Mouse (Mus musculus): ENCODE results near the gene Rftn1.

Gene Rftn1

GRCm38 (mm10) chr17:50201828-50202445 is 11.5 kb upstream of the Rftn1 start:
- no peak for DNase-seq

DNA sequence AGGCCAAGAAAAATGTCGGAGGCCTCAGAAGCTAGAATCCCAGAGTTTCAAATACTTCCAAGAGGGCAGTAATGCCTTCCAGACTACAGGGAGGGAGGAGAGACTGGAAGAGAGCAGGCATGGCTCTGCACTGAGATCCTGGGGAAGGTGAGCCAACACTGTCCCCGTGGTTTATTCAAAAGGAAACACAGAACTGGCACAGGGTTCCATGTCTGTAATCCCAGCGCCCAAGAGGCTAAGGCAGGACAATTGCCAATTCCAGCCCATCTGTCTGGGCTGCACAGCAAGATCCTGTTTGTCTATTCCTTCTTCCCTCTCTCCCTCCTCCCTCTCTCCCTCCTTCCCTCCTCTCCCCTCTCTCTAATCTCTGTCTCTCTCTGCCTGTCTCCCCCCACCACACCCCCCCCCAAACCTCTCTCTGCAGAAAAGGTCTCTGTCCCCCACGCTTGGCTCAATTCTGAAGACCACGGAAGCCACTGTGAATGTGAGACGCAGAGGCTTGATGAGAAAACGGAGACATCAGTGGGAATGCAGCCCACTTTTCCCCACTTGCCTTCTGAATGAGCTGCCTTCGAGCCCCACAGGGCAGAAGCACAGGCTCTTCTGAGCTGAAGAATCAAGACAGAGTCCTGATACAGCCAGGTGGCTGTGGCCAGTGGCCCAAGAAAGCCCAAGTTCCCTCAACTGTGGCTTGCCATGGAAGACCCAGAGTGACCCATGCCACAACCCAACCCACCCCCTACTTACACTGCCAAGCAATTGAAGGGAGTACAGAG is 8.8 kb upstream of the Rftn1 start:
- DNase-seq: no peak

DNA sequence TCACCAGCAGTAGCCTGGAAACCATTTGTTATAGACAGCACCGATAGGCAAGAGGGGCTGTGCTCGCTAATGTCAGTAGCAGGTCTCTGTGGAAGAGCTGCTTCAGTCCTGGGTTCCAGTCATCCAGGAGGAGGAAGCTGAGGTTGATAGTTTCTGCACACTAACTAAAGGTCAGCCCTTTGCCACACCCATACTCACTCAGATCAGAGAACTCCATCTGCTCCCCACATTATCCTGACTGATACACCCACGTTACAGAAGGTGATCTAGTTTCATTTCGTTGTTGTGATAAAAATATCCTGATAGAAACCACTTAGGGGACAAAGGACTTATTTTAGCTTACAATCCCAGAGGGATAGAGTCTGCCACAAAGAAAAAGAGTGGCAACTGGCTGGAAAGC is 7.1 kb upstream of the Rftn1 start:
- DNase-seq: no peak

- no peak for DNase-seq
These were observed 5.7 kb upstream of the Rftn1 start for GRCm38 (mm10) chr17:50196005-50196672.

DNA sequence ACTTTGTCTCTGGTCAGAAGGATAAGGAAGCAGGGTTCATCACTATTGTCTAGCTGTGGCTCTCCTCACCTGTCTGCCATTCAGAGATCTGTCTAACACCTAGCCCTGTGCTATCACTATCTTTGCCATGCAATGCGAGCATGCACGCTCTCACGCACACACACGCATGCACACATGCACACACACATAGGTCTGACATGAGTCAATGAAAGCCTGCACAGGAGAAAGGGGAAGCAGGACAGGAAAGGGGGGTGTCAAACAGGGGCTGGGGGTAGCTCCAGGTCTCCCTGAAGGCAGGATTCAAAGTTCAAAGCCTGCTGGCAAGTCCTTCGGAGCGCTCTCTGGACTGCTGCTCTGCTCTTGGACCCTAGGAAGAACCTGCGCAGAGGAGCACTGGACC is 4.9 kb upstream of the Rftn1 start:
- DNase-seq: no peak

- DNase-seq: no peak
These were observed 4.1 kb upstream of the Rftn1 start for GRCm38 (mm10) chr17:50194541-50194940.

GRCm38 (mm10) chr17:50193653-50194052 is 3.2 kb upstream of the Rftn1 start:
- no peak for DNase-seq

- no peak for DNase-seq
These were observed 2.0 kb upstream of the Rftn1 start for GRCm38 (mm10) chr17:50192376-50192940.

DNA sequence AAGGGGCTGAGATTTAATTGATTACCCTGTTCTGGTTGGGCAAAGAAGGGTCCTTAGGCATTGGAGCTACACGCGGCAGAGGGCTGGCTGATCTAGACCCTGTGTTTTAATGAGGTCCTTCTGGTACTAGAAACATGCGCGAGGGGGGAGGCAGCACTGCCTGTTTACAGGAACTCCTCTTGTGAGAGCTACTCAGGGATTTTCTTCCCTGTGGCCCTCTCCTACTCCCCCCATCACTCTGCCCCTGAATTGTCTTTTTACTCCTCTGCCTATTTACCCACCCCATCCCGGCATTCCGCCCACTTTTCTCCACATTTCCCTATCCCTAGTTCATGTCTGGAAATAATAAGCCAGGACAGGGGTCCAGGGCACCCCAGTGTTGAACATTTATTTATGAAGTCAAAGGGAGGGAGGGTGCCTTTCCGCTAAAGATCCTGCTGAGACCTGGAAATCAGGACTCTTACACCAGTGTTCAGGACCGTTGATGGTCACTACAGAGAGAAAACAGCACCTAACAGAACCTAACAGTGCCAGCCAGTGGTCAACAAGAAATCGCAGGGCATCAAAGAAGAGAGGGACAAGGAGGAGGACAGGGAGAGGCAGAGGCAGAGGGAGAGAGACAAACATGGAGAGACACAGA is 964 bp upstream of the Rftn1 start:
- DNase-seq: no peak

DNA sequence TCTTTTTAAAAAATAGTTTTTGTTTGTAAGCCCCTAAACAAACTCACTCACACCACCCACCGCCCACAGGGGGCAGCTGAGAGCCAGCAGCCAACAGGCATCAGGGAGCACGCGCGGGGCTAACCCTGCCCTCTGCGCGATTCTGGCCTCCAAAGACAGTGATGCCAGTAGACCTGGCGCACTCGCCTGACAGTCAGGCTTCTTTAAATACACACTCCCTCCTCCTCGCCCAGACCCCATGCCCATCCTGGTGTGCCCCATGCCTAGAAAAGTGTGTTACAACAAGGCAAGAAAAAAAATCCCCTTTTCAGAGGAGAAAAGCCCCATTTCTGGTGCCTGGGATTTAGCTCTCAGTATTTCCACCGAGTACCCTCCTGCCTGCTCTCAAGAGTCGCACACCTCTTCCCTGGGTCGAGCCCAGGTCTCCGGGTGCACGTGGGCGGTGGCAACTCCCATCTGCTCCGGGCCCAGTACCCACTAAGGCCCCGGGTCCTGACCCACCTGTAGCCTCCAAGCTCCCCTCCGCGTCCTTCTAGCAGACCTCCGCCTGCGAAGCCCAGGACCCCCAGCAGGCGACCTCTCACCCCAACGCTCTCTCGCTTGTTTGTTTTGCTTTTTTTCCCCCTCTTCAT is 977 bp downstream of the Rftn1 start:
- peak; percentile 75 to 84 for DNase-seq

- no peak for DNase-seq
These were observed 1.7 kb downstream of the Rftn1 start for GRCm38 (mm10) chr17:50188662-50189345.

DNA sequence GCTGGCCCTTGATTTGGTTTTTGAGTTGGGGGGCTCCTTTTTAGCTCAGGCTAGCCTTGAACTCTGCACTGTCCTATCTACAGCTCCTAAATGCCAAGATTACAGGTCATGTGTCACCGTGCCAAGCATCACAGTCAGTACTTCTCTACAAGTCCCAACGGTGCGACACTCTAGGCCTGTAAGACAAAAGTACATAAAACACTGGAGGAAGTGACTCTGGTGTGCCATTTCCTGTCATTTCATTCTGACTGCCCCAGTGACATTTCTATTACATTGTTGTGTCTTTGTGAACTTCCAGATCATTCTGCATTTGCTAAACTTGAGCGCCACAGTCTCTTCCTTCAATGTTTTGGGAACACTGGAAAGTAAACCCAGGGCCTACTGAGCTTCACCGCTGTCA is 4.9 kb downstream of the Rftn1 start:
- no peak for DNase-seq

DNA sequence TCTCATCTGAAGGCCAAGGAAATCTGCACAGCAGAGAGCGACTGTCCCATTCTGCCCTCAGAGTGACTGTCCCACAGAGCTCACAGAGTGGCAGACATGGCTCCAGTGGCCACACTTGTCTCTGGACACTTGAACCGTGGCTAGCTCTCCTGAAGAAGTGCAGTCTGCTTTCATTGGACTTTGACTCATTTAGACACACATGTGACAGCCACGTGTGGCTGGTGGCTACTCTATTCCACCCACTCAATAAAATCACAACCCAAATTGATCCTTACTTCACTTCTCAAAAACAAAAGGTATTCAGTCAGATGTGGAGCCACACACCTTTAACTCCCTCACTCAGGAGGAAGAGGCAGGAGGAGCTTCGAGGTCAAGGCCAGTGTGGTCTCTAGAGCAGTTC is 5.4 kb downstream of the Rftn1 start:
- no peak for DNase-seq

GRCm38 (mm10) chr17:50184217-50185038 is 6.0 kb downstream of the Rftn1 start:
- no peak for DNase-seq

- no peak for DNase-seq
These were observed 7.2 kb downstream of the Rftn1 start for GRCm38 (mm10) chr17:50183300-50183699.

DNA sequence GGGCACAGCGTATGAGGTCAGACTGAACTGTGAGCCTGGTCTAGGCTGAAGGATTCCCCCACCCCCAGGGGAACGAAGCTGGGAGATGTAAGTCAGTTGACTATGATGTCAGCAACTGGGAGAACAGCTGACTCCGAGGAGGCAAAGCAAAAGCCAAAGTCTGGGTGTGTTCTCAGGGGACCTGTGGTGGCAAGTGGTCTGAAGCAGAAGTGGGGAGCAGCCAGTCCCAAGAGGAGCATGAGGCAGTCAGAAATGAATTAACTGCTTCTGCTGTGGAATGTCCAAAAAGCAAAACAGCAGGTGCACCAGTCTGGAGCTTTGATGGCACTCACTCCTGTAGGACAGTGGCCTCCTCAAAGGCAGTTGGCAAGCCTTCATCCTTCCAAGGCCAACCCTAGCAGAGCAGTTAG is 7.9 kb downstream of the Rftn1 start:
- DNase-seq: peak; percentile 41 to 58

DNA sequence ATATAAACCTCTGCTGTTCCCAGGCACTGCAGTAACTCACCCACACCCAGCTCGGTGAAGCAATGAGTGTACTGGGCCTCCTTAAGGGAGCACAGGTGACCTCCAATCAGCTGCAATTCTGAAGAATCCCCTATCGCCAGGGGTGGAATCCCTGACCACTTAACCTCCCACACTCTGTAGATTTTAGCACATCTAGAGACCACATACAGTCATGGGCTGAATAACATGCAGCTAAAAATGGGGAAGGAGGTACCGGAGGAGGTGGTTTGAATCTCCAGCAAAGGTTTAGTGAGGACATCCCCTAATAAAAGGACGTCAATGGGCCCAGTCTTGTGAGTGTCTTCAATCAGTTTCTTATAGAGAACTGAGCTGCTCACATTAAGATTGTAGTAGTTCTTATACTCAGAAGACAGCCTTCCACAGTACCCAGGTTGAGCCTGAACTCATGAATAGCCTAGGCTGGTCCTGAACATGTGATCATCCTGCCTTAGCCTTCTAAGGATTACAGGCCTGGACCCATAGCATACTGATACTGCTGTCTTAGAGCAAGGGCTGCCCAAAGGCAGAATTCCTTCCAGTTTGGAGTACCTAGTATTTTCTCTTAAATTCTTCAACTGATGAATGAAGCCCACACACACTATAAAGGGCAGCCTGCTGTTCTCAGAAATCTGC is 9.4 kb downstream of the Rftn1 start:
- DNase-seq: no peak

GRCm38 (mm10) chr17:50173776-50174175 is 16.7 kb downstream of the Rftn1 start:
- DNase-seq: no peak

DNA sequence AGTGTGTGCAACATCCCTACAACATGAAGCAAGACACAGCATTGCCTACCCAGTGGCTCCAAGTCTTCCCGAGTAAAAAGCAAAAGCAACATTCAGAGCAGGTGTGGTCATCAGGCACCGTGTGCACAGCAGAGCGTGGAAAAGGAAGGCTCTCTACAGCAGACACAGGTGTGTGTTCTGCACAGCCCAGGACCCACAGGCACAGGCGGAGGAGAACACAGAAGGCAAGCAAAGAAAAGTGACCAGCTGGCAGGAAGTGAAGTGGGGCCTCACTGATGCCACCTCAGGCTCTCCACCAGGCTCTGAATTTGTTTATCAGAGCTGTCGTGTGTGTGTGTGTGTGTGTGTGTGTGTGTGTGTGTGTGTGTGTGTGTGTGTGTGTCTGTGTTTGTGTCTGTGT is 17.1 kb downstream of the Rftn1 start:
- DNase-seq: peak in 1 of 2 experiments; percentile 61

DNA sequence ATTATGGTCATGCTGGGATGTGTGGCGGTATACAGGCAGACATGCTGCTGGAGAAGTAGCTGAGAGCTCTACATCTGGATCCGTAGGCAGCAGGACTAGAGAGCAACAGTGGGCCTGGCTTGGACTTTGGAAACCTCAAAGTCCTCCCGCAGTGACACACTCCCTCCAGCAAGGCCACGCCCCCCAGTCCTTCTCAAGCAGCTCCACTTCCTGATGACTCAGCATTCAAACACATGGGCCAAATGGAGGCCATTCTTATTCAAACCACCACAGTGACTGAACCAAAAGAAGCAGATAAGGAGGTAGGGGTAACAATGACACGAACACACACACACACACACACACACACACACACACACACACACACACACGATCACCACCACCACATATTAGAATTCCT is 17.7 kb downstream of the Rftn1 start:
- DNase-seq: no peak
